Mouse (Mus musculus) liver, embryonic 14.5 days (tissue): ENCODE data around the gene Wipf2. TPM values are rescaled to one million over a fixed set of nuclear protein-coding genes. Genes with fewer than 3 reads are reported as not detected.

Experiments
- ATAC-seq: fragments of 200-750 bp; cut with Nextera tagmentation; 2 replicates; pipeline ENCODE4 v1.8.0; 2017; ENCODE audit warnings: moderate number of reproducible peaks, mild to moderate bottlenecking, moderate library complexity; ENCODE audit not compliant: insufficient read depth
- DNase-seq, 3 experiments: peaks; one replicate each; pipeline ENCODE4 v3.0.0-alpha.2; 2012 to 2013; ENCODE audit warnings: low read depth in 3 of 3, low spot score in 3 of 3
- H3K27ac ChIP-seq: fragments of 300-500 bp; sonication (generic); 2 replicates; pipeline ENCODE4 v1.5.1; 2014; ENCODE audit warnings: moderate library complexity, mild to moderate bottlenecking, control low read depth, inconsistent platforms
- H3K27me3 ChIP-seq: fragments of 300-500 bp; sonication (generic); 2 replicates; pipeline ENCODE4 v1.6.1; 2014; ENCODE audit warnings: mild to moderate bottlenecking, low read length, moderate library complexity; ENCODE audit not compliant: control insufficient read depth, insufficient read depth
- H3K36me3 ChIP-seq: fragments of 300-500 bp; sonication (generic); replicated peaks from 2 replicates; pipeline ENCODE4 v1.6.1; 2014; ENCODE audit warnings: low read depth; ENCODE audit not compliant: control insufficient read depth, insufficient read depth
- H3K4me1 ChIP-seq, 2 experiments: fragments of 200-500 bp in 1 of 2; fragments of 300-500 bp in 1 of 2; sonication (generic) in 1 of 2; replicated peaks; 2 replicates each; pipeline ENCODE4 v1.6.1; 2012 to 2014; ENCODE audit warnings: antibody characterized with exemption in 1 of 2, inconsistent platforms in 1 of 2, low read length in 1 of 2; ENCODE audit not compliant: control insufficient read depth in 2 of 2, insufficient read depth in 2 of 2
- H3K4me2 ChIP-seq: fragments of 300-500 bp; sonication (generic); 2 replicates; pipeline ENCODE4 v1.6.1; 2014; ENCODE audit warnings: low read depth, mild to moderate bottlenecking, control low read depth, moderate library complexity
- H3K4me3 ChIP-seq, 2 experiments: fragments of 200-500 bp in 1 of 2; fragments of 300-500 bp in 1 of 2; sonication (generic) in 1 of 2; 2 replicates each; pipeline ENCODE4 v1.5.1; 2012 to 2014; ENCODE audit warnings: low read depth in 2 of 2, low read length in 2 of 2, mild to moderate bottlenecking in 2 of 2, control low read depth in 1 of 2, inconsistent platforms in 1 of 2, moderate library complexity in 1 of 2; ENCODE audit not compliant: insufficient read depth in 1 of 2
- H3K9ac ChIP-seq: fragments of 300-500 bp; sonication (generic); replicated peaks from 2 replicates; pipeline ENCODE4 v1.6.1; 2014; ENCODE audit warnings: mild to moderate bottlenecking, control low read depth, moderate library complexity
- H3K9me3 ChIP-seq: fragments of 300-500 bp; sonication (generic); 2 replicates; pipeline ENCODE4 v1.6.1; 2016; ENCODE audit warnings: low read length, mixed read lengths; ENCODE audit not compliant: control insufficient read depth
- CTCF ChIP-seq: IDR thresholded peaks from 2 replicates; pipeline ENCODE4 v1.5.1; 2016; ENCODE audit warnings: antibody characterized with exemption, low read depth, control low read depth
- EP300 ChIP-seq: IDR thresholded peaks from 2 replicates; pipeline ENCODE4 v1.6.1; 2016; ENCODE audit warnings: antibody characterized with exemption, low read depth
- WGBS: fragments of 180-500 bp; shearing (Covaris S2); extraction: QIAGEN DNeasy Blood & Tissue Kit; methylation state at CpG from one replicate; pipeline ENCODE4 v1.1.7; 2014; ENCODE audit not compliant: insufficient replicate concordance; 5-methylcytosine and 5-hydroxymethylcytosine counted together
- polyA plus RNA-seq, 2 experiments: library from polyadenylated mRNA; depleted of rRNA in 1 of 2; stranded (reverse) in 1 of 2; unstranded in 1 of 2; fragments of >200 nt; fragmentation: Nextera tagmentation in 1 of 2; extraction: Ambion mirVana in 1 of 2; gene quantifications; 2 replicates each; pipeline versions ENCODE4 v1.2.1 to v1.2.3; 2012 to 2014

Gene Wipf2
- polyA plus RNA-seq, 2 experiments: 1.1 to 2.1 TPM

DNA sequence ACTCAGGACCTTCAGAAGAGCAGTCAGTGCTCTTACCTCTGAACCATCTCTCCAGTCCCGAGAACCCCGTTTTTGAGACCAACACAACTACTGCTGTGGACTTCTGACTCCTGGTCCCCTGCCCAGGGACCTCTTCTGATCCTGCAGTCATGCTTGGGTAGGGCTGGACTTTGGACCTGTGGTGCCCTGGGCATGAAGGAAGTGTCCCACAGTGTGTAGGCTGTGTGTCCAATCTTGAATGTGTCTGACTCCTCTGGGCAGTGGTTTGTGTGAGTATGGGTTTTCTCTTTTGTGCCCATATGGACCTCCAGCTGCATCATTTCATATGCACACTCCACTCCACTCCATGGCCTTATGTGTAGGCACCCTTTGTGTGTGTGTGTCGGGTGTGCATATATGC is 71.7 kb downstream of the Wipf2 start:
- WGBS: 66% methylated on average over 3 of the region's 3 CpGs

DNA sequence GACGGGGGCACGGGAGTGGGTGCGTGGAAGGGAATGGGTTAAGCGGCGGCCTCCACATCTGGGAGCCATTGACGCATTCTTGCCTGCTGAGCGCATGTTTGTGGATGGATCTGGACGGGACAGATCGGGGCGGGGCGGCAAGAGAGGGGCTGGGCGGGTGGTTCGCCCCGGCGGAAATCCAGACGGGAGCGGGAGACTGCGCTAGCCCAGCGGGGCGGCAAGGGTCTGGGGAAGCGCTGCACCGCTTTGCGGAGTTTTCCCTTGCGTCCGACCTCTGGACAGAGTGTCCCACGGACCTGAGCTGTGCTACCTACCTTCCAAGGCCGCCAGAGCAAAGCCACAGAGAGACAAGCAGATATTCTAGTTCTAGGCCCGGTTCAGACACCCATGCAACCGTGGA is 72.7 kb downstream of the Wipf2 start:
- no peak for DNase-seq
- peaks cover 46% of the 10 kb centered on the region for H3K27me3 ChIP-seq
- peak overlapping the region in 1 of 2 experiments; percentile 59; a peak in 2 of 4 replicates for H3K4me3 ChIP-seq
- H3K4me2 ChIP-seq: peak overlapping the region; percentile 73
- no peaks in the 10 kb centered on the region for H3K36me3 ChIP-seq
- ATAC-seq: no peak
- H3K4me1 ChIP-seq: peaks cover 2 to 15% of the 10 kb centered on the region in 2 experiments; a peak in 2 of 4 replicates
- no peak for TF ChIP-seq CTCF
- no peak for TF ChIP-seq EP300
- no peak overlapping the region for H3K27ac ChIP-seq
- WGBS: 2% methylated on average over 29 of the region's 29 CpGs
- H3K9me3 ChIP-seq: no peaks in the 10 kb centered on the region
- no peak overlapping the region for H3K9ac ChIP-seq

More for the DNA sequence above, 71.7 kb downstream of the Wipf2 start:
- no peak overlapping the region for H3K27ac ChIP-seq
- H3K4me2 ChIP-seq: no peak overlapping the region
- no peak for TF ChIP-seq CTCF
- TF ChIP-seq EP300: no peak
- H3K27me3 ChIP-seq: peaks cover 46% of the 10 kb centered on the region
- H3K4me1 ChIP-seq: peaks cover 2 to 11% of the 10 kb centered on the region in 2 experiments; a peak in 2 of 4 replicates
- H3K9ac ChIP-seq: no peak overlapping the region
- no peaks in the 10 kb centered on the region for H3K9me3 ChIP-seq
- DNase-seq (no peak), ATAC-seq (no peak)
- no peak overlapping the region for H3K4me3 ChIP-seq
- H3K36me3 ChIP-seq: no peaks in the 10 kb centered on the region

DNA sequence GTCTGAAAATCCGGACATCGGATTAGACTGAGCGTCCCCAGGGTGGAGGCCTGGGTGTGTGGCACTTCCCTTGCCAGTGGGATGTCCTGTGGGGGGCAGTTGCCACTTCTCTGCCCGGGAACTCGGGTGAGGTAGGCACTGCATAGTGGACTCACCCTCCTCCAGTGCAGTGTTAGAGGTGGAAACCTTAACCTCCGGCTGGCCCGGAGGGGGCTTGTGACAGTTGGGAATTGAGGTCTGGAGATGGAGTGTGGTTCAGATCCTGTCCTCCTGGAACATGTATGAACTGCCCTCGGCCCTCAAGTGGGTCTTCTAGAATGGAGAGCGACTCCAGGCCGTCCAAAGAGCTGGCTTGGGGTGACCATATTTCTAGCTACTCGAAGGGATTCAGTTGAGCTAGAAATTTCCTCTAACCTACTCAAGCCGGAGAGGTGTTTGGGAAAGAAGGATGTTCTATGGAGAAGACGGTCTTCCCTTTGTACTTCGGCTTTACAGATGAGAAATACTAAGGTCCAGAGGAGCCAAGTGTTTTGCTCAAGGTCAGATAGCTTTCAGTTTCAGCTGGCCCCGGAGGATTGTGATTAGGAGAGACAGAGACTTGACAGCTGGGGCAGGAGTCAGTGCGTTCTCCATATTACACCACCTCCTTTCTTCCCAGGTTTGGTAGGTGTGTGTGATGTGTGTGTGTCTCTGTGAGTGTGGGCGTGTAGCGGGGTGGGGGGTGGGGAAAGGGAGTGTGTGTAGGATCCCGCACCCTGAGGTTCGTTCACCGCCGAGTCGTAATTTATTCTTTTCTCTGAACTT is 73.4 kb downstream of the Wipf2 start:
- H3K27ac ChIP-seq: no peak overlapping the region
- H3K36me3 ChIP-seq: no peaks in the 10 kb centered on the region
- ATAC-seq (peak; percentile 27), DNase-seq (no peak)
- H3K9me3 ChIP-seq: no peaks in the 10 kb centered on the region
- H3K4me2 ChIP-seq: peak overlapping the region; percentile 73
- H3K4me1 ChIP-seq: peaks cover 5 to 13% of the 10 kb centered on the region in 2 experiments; a peak in 3 of 4 replicates
- 3% methylated on average over 23 of the region's 23 CpGs for WGBS
- no peak for TF ChIP-seq EP300
- TF ChIP-seq CTCF: no peak
- peak overlapping the region; percentile 59 to 66 for H3K4me3 ChIP-seq
- H3K9ac ChIP-seq: no peak overlapping the region
- peaks cover 46% of the 10 kb centered on the region for H3K27me3 ChIP-seq

DNA sequence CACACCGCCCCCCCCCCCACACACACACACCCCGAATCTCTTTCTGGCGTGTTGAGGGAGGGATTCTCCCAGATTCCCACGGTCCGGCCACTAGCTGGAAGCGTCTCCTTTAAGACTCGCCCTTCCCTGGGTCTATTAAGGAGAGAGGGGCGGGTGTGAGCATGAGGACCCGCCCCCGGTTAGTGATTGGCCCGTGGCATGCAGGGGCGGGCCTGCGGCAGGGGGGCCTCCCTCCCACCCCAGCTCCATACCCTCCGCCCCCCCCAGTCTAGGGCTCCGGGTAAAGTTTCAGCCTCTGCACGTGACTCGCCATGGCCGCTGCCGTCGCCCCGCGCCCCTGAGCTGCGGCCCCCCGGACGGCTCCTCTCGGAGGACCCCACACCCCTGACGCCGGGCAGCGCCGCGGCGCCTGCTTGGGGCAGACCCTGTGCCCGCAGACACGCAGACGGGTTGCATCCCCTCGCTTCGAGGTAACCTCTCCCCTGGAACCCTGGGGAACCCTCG is 74.0 kb downstream of the Wipf2 start:
- peak overlapping the region; percentile 73 for H3K4me2 ChIP-seq
- TF ChIP-seq CTCF (no peak), EP300 (no peak)
- peak; percentile 86 for ATAC-seq
- DNase-seq: peak; percentile 56 to 62 (median 60)
- no peaks in the 10 kb centered on the region for H3K36me3 ChIP-seq
- peak overlapping the region; percentile 14; the same call in 1 of the 2 replicates for H3K9ac ChIP-seq
- peaks cover 5 to 19% of the 10 kb centered on the region in 2 experiments; a peak in 3 of 4 replicates for H3K4me1 ChIP-seq
- H3K4me3 ChIP-seq: peak overlapping the region; percentile 59 to 66
- H3K27me3 ChIP-seq: peaks cover 46% of the 10 kb centered on the region
- H3K9me3 ChIP-seq: no peaks in the 10 kb centered on the region
- WGBS: under 1% methylated on average over 37 of the region's 38 CpGs
- H3K27ac ChIP-seq: no peak overlapping the region
